Mouse (Mus musculus): Measurements from ENCODE around the gene Gsk3a. TPM values are rescaled to one million over a fixed set of nuclear protein-coding genes. Genes with fewer than 3 reads are reported as not detected.

Gene Gsk3a
- polyA plus RNA-seq, 1 experiment from 2014 or later = 25.1 TPM

- Histone ChIP-seq H3K4me3 (ENCODE audit: low read depth, low read length) (no peak overlapping the region), H3K27ac (ENCODE audit: low read depth, low read length) (no peak overlapping the region), H3K4me2 (ENCODE audit: low read depth, low read length) (no peak overlapping the region), H3K27me3 (ENCODE audit: control insufficient read depth, insufficient read depth, low read length) (no peaks in the 10 kb centered on the region), H3K9ac (replicated peaks; ENCODE audit: low read depth, low read length) (no peak overlapping the region), H3K9me3 (ENCODE audit: control insufficient read depth, low read length) (no peaks in the 10 kb centered on the region), H3K36me3 (ENCODE audit: control insufficient read depth, insufficient read depth, low read length) (peaks cover 36% of the 10 kb centered on the region), H3K4me1 (ENCODE audit: control insufficient read depth, insufficient read depth, low read length) (no peaks in the 10 kb centered on the region)
- 92% methylated on average over 16 of the region's 16 CpGs for WGBS
- no peak for ATAC-seq (ENCODE audit: low read depth)
Measured at GRCm38 (mm10) chr7:25206094-25206830, 31.4 kb downstream of the Gsk3a start.

- Histone ChIP-seq H3K4me3 (ENCODE audit: low read depth, low read length) (no peak overlapping the region), H3K4me1 (ENCODE audit: control insufficient read depth, insufficient read depth, low read length) (no peaks in the 10 kb centered on the region), H3K27ac (ENCODE audit: low read depth, low read length) (no peak overlapping the region), H3K9ac (replicated peaks; ENCODE audit: low read depth, low read length) (no peak overlapping the region), H3K4me2 (ENCODE audit: low read depth, low read length) (no peak overlapping the region), H3K36me3 (ENCODE audit: control insufficient read depth, insufficient read depth, low read length) (peaks cover 36% of the 10 kb centered on the region), H3K9me3 (ENCODE audit: control insufficient read depth, low read length) (no peaks in the 10 kb centered on the region), H3K27me3 (ENCODE audit: control insufficient read depth, insufficient read depth, low read length) (no peaks in the 10 kb centered on the region)
- no peak for ATAC-seq (ENCODE audit: low read depth)
- 83% methylated on average over 16 of the region's 16 CpGs for WGBS
Measured at GRCm38 (mm10) chr7:25205355-25206093, 32.1 kb downstream of the Gsk3a start.

GRCm38 (mm10) chr7:25203624-25204023 is 34.0 kb downstream of the Gsk3a start:
- Histone ChIP-seq H3K4me1 (ENCODE audit: control insufficient read depth, insufficient read depth, low read length) (no peaks in the 10 kb centered on the region), H3K36me3 (ENCODE audit: control insufficient read depth, insufficient read depth, low read length) (peaks cover 22% of the 10 kb centered on the region), H3K27ac (ENCODE audit: low read depth, low read length) (no peak overlapping the region), H3K9ac (replicated peaks; ENCODE audit: low read depth, low read length) (no peak overlapping the region), H3K4me2 (ENCODE audit: low read depth, low read length) (no peak overlapping the region), H3K27me3 (ENCODE audit: control insufficient read depth, insufficient read depth, low read length) (no peaks in the 10 kb centered on the region), H3K4me3 (ENCODE audit: low read depth, low read length) (no peak overlapping the region), H3K9me3 (ENCODE audit: control insufficient read depth, low read length) (no peaks in the 10 kb centered on the region)
- WGBS = 90% methylated on average over 20 of the region's 20 CpGs
- no peak for ATAC-seq (ENCODE audit: low read depth)

- Histone ChIP-seq H3K9ac (replicated peaks; ENCODE audit: low read depth, low read length) (no peak overlapping the region), H3K36me3 (ENCODE audit: control insufficient read depth, insufficient read depth, low read length) (peaks cover 3% of the 10 kb centered on the region; the same call in 1 of the 2 replicates), H3K4me1 (ENCODE audit: control insufficient read depth, insufficient read depth, low read length) (no peaks in the 10 kb centered on the region), H3K9me3 (ENCODE audit: control insufficient read depth, low read length) (no peaks in the 10 kb centered on the region), H3K4me2 (ENCODE audit: low read depth, low read length) (no peak overlapping the region), H3K4me3 (ENCODE audit: low read depth, low read length) (no peak overlapping the region), H3K27me3 (ENCODE audit: control insufficient read depth, insufficient read depth, low read length) (no peaks in the 10 kb centered on the region), H3K27ac (ENCODE audit: low read depth, low read length) (no peak overlapping the region)
- ATAC-seq (ENCODE audit: low read depth) = no peak
- WGBS = 68% methylated on average over 10 of the region's 10 CpGs
Measured at GRCm38 (mm10) chr7:25197384-25198018, 40.1 kb downstream of the Gsk3a start.

- ATAC-seq (ENCODE audit: low read depth) = no peak
- Histone ChIP-seq H3K4me2 (ENCODE audit: low read depth, low read length) (no peak overlapping the region), H3K36me3 (ENCODE audit: control insufficient read depth, insufficient read depth, low read length) (no peaks in the 10 kb centered on the region), H3K4me1 (ENCODE audit: control insufficient read depth, insufficient read depth, low read length) (no peaks in the 10 kb centered on the region), H3K9me3 (ENCODE audit: control insufficient read depth, low read length) (no peaks in the 10 kb centered on the region), H3K9ac (replicated peaks; ENCODE audit: low read depth, low read length) (no peak overlapping the region), H3K4me3 (ENCODE audit: low read depth, low read length) (no peak overlapping the region), H3K27ac (ENCODE audit: low read depth, low read length) (no peak overlapping the region), H3K27me3 (ENCODE audit: control insufficient read depth, insufficient read depth, low read length) (no peaks in the 10 kb centered on the region)
- 89% methylated on average over 9 of the region's 9 CpGs for WGBS
Measured at GRCm38 (mm10) chr7:25196107-25196506, 41.5 kb downstream of the Gsk3a start.

- no peaks in the 10 kb centered on the region for H3K9me3 ChIP-seq (ENCODE audit: control insufficient read depth, low read length)
- no peak overlapping the region for H3K9ac ChIP-seq (replicated peaks; ENCODE audit: low read depth, low read length)
- no peak overlapping the region for H3K27ac ChIP-seq (ENCODE audit: low read depth, low read length)
- no peak for ATAC-seq (ENCODE audit: low read depth)
- no peak overlapping the region for H3K4me3 ChIP-seq (ENCODE audit: low read depth, low read length)
- no peak overlapping the region for H3K4me2 ChIP-seq (ENCODE audit: low read depth, low read length)
- H3K4me1 ChIP-seq (ENCODE audit: control insufficient read depth, insufficient read depth, low read length) = no peaks in the 10 kb centered on the region
- 79% methylated on average over 3 of the region's 3 CpGs for WGBS
- H3K27me3 ChIP-seq (ENCODE audit: control insufficient read depth, insufficient read depth, low read length) = no peaks in the 10 kb centered on the region
- H3K36me3 ChIP-seq (ENCODE audit: control insufficient read depth, insufficient read depth, low read length) = no peaks in the 10 kb centered on the region
Measured at GRCm38 (mm10) chr7:25195148-25195547, 42.5 kb downstream of the Gsk3a start.

GRCm38 (mm10) chr7:25192110-25192509 is 45.5 kb downstream of the Gsk3a start:
- no peak for ATAC-seq (ENCODE audit: low read depth)
- 76% methylated on average over 8 of the region's 8 CpGs for WGBS

GRCm38 (mm10) chr7:25190806-25191205 is 46.8 kb downstream of the Gsk3a start:
- no peak overlapping the region for H3K9ac ChIP-seq (replicated peaks; ENCODE audit: low read depth, low read length)
- no peak overlapping the region for H3K4me3 ChIP-seq (ENCODE audit: low read depth, low read length)
- WGBS = 85% methylated on average over 11 of the region's 11 CpGs
- H3K4me1 ChIP-seq (ENCODE audit: control insufficient read depth, insufficient read depth, low read length) = no peaks in the 10 kb centered on the region
- H3K9me3 ChIP-seq (ENCODE audit: control insufficient read depth, low read length) = no peaks in the 10 kb centered on the region
- no peaks in the 10 kb centered on the region for H3K36me3 ChIP-seq (ENCODE audit: control insufficient read depth, insufficient read depth, low read length)
- H3K27ac ChIP-seq (ENCODE audit: low read depth, low read length) = no peak overlapping the region
- no peaks in the 10 kb centered on the region for H3K27me3 ChIP-seq (ENCODE audit: control insufficient read depth, insufficient read depth, low read length)
- no peak overlapping the region for H3K4me2 ChIP-seq (ENCODE audit: low read depth, low read length)
- ATAC-seq (ENCODE audit: low read depth) = no peak

More at GRCm38 (mm10) chr7:25192110-25192509, 45.5 kb downstream of the Gsk3a start:
- Histone ChIP-seq H3K4me1 (ENCODE audit: control insufficient read depth, insufficient read depth, low read length) (no peaks in the 10 kb centered on the region), H3K27me3 (ENCODE audit: control insufficient read depth, insufficient read depth, low read length) (no peaks in the 10 kb centered on the region), H3K4me2 (ENCODE audit: low read depth, low read length) (no peak overlapping the region), H3K4me3 (ENCODE audit: low read depth, low read length) (no peak overlapping the region), H3K27ac (ENCODE audit: low read depth, low read length) (no peak overlapping the region), H3K9me3 (ENCODE audit: control insufficient read depth, low read length) (no peaks in the 10 kb centered on the region), H3K36me3 (ENCODE audit: control insufficient read depth, insufficient read depth, low read length) (no peaks in the 10 kb centered on the region), H3K9ac (replicated peaks; ENCODE audit: low read depth, low read length) (no peak overlapping the region)

All from neural tube, embryonic 14.5 days (tissue).